In the genomic region with DNA sequence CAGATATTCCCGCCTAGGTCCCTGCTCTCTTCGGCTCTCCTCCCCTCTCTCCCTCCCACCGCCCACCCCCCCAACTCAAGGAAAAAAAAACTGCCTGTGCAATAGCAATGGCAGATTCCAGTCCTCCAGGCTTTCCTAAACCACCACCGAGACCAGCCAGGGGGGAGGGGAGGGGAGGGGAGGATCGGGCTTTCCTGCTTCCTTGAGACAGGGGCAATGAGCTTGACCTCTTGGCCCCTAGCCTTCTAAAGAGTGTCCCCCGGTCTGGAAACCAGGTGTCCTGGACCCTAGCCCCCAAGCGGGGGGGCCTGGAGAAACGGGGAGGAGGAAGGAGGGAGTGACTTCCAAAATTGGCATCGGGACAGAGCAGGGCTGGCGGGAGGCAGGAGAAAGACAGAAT, we compare ENCODE assay signal across 8 mouse cellular contexts. TPM values are rescaled to one million over a fixed set of nuclear protein-coding genes. Genes with fewer than 3 reads are reported as not detected.
A peak's percentile ranks its signal among the peaks of the same experiment; 100 is the strongest.
DNase-seq lines count a peak whose midpoint lies in the region; ATAC-seq and TF ChIP-seq lines count a peak whose summit lies in the region.

No protein-coding gene starts in this region.

- H3K36me3 ChIP-seq in ES-E14 (ENCODE audit: control insufficient read depth, insufficient read depth, low read length, poor library complexity, severe bottlenecking), result peaks cover 14% of the 10 kb centered on the region
- peaks cover 17% of the 10 kb centered on the region for H3K36me3 ChIP-seq in limb, embryonic 13.5 days
- peaks cover 16% of the 10 kb centered on the region for H3K36me3 ChIP-seq in neural tube, embryonic 15.5 days

- no peaks in the 10 kb centered on the region for H3K9me3 ChIP-seq in ES-E14 (ENCODE audit: control insufficient read depth, insufficient read depth, low read depth, low read length)
- no peaks in the 10 kb centered on the region for H3K9me3 ChIP-seq in limb, embryonic 13.5 days
- H3K9me3 ChIP-seq in neural tube, embryonic 15.5 days (replicated peaks), result no peaks in the 10 kb centered on the region

- peak overlapping the region; percentile 64 for H3K4me2 ChIP-seq in limb, embryonic 13.5 days (replicated peaks)
- peak overlapping the region; percentile 55 for H3K4me2 ChIP-seq in neural tube, embryonic 15.5 days

- peak; percentile 60 for DNase-seq in gastrocnemius, postnatal 10 days
- DNase-seq in gastrocnemius, adult 18-20 months (ENCODE audit: low spot score), result no peak
- no peak for DNase-seq in ES-E14 (ENCODE audit: low read depth, low spot score)
- DNase-seq in embryo, embryonic 9.5 days (ENCODE audit: extremely low spot score), result peak; percentile 81
- peak; percentile 63 to 73 for DNase-seq in heart, postnatal 14 days
- DNase-seq in natural killer cell, adult 2 months (ENCODE audit: low spot score in 2 of 2), result no peak

- intact Hi-C loops in heart, postnatal 14 days (cut with DNase I), result no loop called here

- in situ Hi-C loops in ES-E14 (cut with MboI; ENCODE audit: low sequenced_read_pairs in 2 of 2, unreplicated experiment in 2 of 2), result no loop called here

- H3K27ac ChIP-seq in ES-E14 (ENCODE audit: insufficient read depth, low read depth, low read length, poor library complexity, severe bottlenecking), result peak overlapping the region; percentile 46
- no peak overlapping the region; the same call in 1 of the 2 replicates for H3K27ac ChIP-seq in limb, embryonic 13.5 days
- no peak overlapping the region for H3K27ac ChIP-seq in neural tube, embryonic 15.5 days (replicated peaks)

- WGBS in limb, embryonic 13.5 days, result 5% methylated on average over 8 of the region's 10 CpGs
- WGBS in neural tube, embryonic 15.5 days, result 6% methylated on average over 9 of the region's 10 CpGs

- H3K9ac ChIP-seq in ES-E14 (ENCODE audit: insufficient read depth, low read depth, low read length, poor library complexity, severe bottlenecking), result peak overlapping the region; percentile 81
- H3K9ac ChIP-seq in limb, embryonic 13.5 days, result peak overlapping the region; percentile 74
- H3K9ac ChIP-seq in neural tube, embryonic 15.5 days (replicated peaks), result peak overlapping the region; percentile 47

- ATAC-seq in limb, embryonic 13.5 days (ENCODE audit: low FRiP score, low read depth), result no peak
- no peak for ATAC-seq in neural tube, embryonic 15.5 days (ENCODE audit: low FRiP score)

- H3K27me3 ChIP-seq in limb, embryonic 13.5 days, result peaks cover 35% of the 10 kb centered on the region
- peaks cover 42% of the 10 kb centered on the region for H3K27me3 ChIP-seq in neural tube, embryonic 15.5 days (replicated peaks)

- H3K4me1 ChIP-seq in ES-E14 (ENCODE audit: control insufficient read depth in 2 of 2, insufficient read depth in 2 of 2, low read length in 2 of 2, poor library complexity in 1 of 2), result peaks cover 9 to 29% of the 10 kb centered on the region in 2 experiments
- peaks cover 51% of the 10 kb centered on the region for H3K4me1 ChIP-seq in limb, embryonic 13.5 days
- peaks cover 42% of the 10 kb centered on the region for H3K4me1 ChIP-seq in neural tube, embryonic 15.5 days

- H3K4me3 ChIP-seq in ES-E14 (ENCODE audit: insufficient read depth in 1 of 2, low read depth in 1 of 2, low read length in 2 of 2, poor library complexity in 1 of 2, severe bottlenecking in 1 of 2), result peak overlapping the region; percentile 54 to 60
- peak overlapping the region; percentile 45 for H3K4me3 ChIP-seq in limb, embryonic 13.5 days
- peak overlapping the region; percentile 36 for H3K4me3 ChIP-seq in neural tube, embryonic 15.5 days (replicated peaks)

TF ChIP-seq in ES-E14, 5 proteins besides CTCF, POLR2A, EP300 and RAD21:
- TF ChIP-seq MAFK (IDR thresholded peaks at IDR 0.05; ENCODE audit: insufficient read depth, low read depth, low read length) (no peak), HCFC1 (IDR thresholded peaks at IDR 0.05; ENCODE audit: borderline replicate concordance, insufficient read depth, low read length) (no peak), CHD2 (IDR thresholded peaks at IDR 0.05; ENCODE audit: low read depth, low read length) (no peak), ZC3H11A (IDR thresholded peaks at IDR 0.05; ENCODE audit: borderline replicate concordance, low read depth, low read length) (peak; percentile 35; the same call in 1 of the 2 replicates), ZNF384 (IDR thresholded peaks at IDR 0.05; ENCODE audit: low read depth, low read length) (peak; percentile 85)

RNA-seq across cellular contexts. Expression of gene Bcl6b, which starts 2.9 kb away (rescaled TPM):
- total RNA-seq in gastrocnemius, postnatal 10 days (2021), result 10 to 100 TPM; 12.6 to 21.5 TPM
- 1 to 10 TPM in 1 of 2 experiments, under 1 TPM in 1; 0.82 to 5.1 TPM for total RNA-seq in gastrocnemius, adult 18-20 months (2021)
- total RNA-seq in ES-E14 (2012; rRNA removed), result 5.2 and 7.1 TPM in 2 replicates
- 10 to 100 TPM; 26.1 to 32.5 TPM for total RNA-seq in heart, postnatal 14 days (2021)
- polyA plus RNA-seq in limb, embryonic 13.5 days (2015; fragmentation: Nextera tagmentation; extraction: Ambion mirVana), result 10.0 and 10.3 TPM in 2 replicates
- polyA plus RNA-seq in neural tube, embryonic 15.5 days (2015; fragmentation: Nextera tagmentation; extraction: Ambion mirVana), result 5.2 and 6.6 TPM in 2 replicates

RNA-seq across cellular contexts. Expression of gene 0610010K14Rik, which starts 5.2 kb away (rescaled TPM):
- total RNA-seq in gastrocnemius, postnatal 10 days (2021), result 10 to 100 TPM; 46.0 to 51.4 TPM
- total RNA-seq in gastrocnemius, adult 18-20 months (2021), result 10 to 100 TPM; 30.3 to 30.7 TPM
- 49.9 and 59.4 TPM in 2 replicates for total RNA-seq in ES-E14 (2012; rRNA removed)
- 10 to 100 TPM; 34.7 to 38.4 TPM for total RNA-seq in heart, postnatal 14 days (2021)
- polyA plus RNA-seq in limb, embryonic 13.5 days (2015; fragmentation: Nextera tagmentation; extraction: Ambion mirVana), result 203 and 209 TPM in 2 replicates
- polyA plus RNA-seq in neural tube, embryonic 15.5 days (2015; fragmentation: Nextera tagmentation; extraction: Ambion mirVana), result 153 and 167 TPM in 2 replicates

RNA-seq across cellular contexts. Expression of gene Gm21988, which starts 7.1 kb away (rescaled TPM):
- 1 to 10 TPM; 2.8 to 3.8 TPM for total RNA-seq in gastrocnemius, postnatal 10 days (2021)
- total RNA-seq in gastrocnemius, adult 18-20 months (2021), result 1 to 10 TPM; 3.2 to 3.3 TPM
- 2.4 and 4.5 TPM in 2 replicates for total RNA-seq in ES-E14 (2012; rRNA removed)
- 1 to 10 TPM; 3.1 to 3.2 TPM for total RNA-seq in heart, postnatal 14 days (2021)
- polyA plus RNA-seq in limb, embryonic 13.5 days (2015; fragmentation: Nextera tagmentation; extraction: Ambion mirVana), result 11.6 and 12.1 TPM in 2 replicates
- polyA plus RNA-seq in neural tube, embryonic 15.5 days (2015; fragmentation: Nextera tagmentation; extraction: Ambion mirVana), result 13.1 and 16.0 TPM in 2 replicates

RNA-seq across cellular contexts. Expression of gene Rnasek, which starts 7.1 kb away (rescaled TPM):
- 10 to 100 TPM; 91.1 to 93.0 TPM for total RNA-seq in gastrocnemius, postnatal 10 days (2021)
- total RNA-seq in gastrocnemius, adult 18-20 months (2021), result 100 to 1,000 TPM; 120 to 133 TPM
- 66.0 and 75.1 TPM in 2 replicates for total RNA-seq in ES-E14 (2012; rRNA removed)
- 10 to 100 TPM; 89.0 to 96.3 TPM for total RNA-seq in heart, postnatal 14 days (2021)
- polyA plus RNA-seq in limb, embryonic 13.5 days (2015; fragmentation: Nextera tagmentation; extraction: Ambion mirVana), result 152 and 162 TPM in 2 replicates
- polyA plus RNA-seq in neural tube, embryonic 15.5 days (2015; fragmentation: Nextera tagmentation; extraction: Ambion mirVana), result 384 and 458 TPM in 2 replicates

RNA-seq across cellular contexts. Expression of gene Slc16a13, which starts 11.7 kb away (rescaled TPM):
- total RNA-seq in gastrocnemius, postnatal 10 days (2021), result 1 to 10 TPM; 1.1 to 3.7 TPM
- total RNA-seq in gastrocnemius, adult 18-20 months (2021), result under 1 TPM; 0.14 to 0.50 TPM
- total RNA-seq in ES-E14 (2012; rRNA removed), result 10.7 and 12.4 TPM in 2 replicates
- total RNA-seq in heart, postnatal 14 days (2021), result 1 to 10 TPM; 4.2 to 5.8 TPM
- 10.9 and 11.5 TPM in 2 replicates for polyA plus RNA-seq in limb, embryonic 13.5 days (2015; fragmentation: Nextera tagmentation; extraction: Ambion mirVana)
- 12.4 and 14.3 TPM in 2 replicates for polyA plus RNA-seq in neural tube, embryonic 15.5 days (2015; fragmentation: Nextera tagmentation; extraction: Ambion mirVana)

Comparison
In these comparisons a context has a peak if more than half of its experiments do, and no peak if none do; other contexts are left out.
1. DNase-seq: peak in gastrocnemius, postnatal 10 days (single experiment), embryo, embryonic 9.5 days (single experiment) and heart, postnatal 14 days (2 of 2); none in gastrocnemius, adult 18-20 months (single experiment), ES-E14 (single experiment) and natural killer cell, adult 2 months (0 of 2).
2. Peak in every context shown above with its lines, with median percentiles within 50 percentile points of each other: H3K4me3 ChIP-seq and H3K9ac ChIP-seq.